Mouse (Mus musculus) kidney, postnatal 36 days (tissue): ENCODE measurements around the gene Cyp4a10.
"Not testable (repeated sequence)": the region's sequence is repeated elsewhere in the genome, so short reads cannot be mapped to it uniquely, and the experiment has no call there.

Source experiments
- DNase-seq, 2 experiments: peaks; one replicate each; pipeline ENCODE4 v3.0.0; 2021 to 2022; ENCODE audit warnings: mixed read lengths in 2 of 2

The Cyp4a10 gene

GRCm38 (mm10) chr4:115518000-115518399 is at the start of gene Cyp4a10:
Cyp4a10 (plus strand) TSS chr4:115518264.
- peak; percentile 25 to 67 for DNase-seq

DNA sequence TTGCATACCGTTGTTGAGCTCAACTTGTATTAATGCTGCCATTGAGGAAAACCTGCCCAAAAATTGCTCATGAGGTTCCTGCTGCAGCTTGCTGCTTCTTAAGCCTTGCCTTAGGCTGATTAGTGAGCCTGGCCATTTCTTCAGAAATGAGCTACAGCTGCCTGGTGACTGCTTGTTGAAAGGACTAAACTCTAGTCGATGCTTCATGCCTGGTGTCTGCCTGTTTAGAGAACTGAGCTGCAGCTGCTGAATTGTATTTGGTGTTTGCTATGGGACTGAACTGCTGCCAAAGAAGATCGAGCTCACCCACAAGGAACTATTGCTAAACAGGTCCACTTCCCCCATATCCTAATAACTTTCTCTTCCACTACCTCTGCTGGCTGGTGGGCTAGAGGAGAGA is 44.5 kb upstream of the Cyp4a10 start:
- not testable (repeated sequence) for DNase-seq

DNA sequence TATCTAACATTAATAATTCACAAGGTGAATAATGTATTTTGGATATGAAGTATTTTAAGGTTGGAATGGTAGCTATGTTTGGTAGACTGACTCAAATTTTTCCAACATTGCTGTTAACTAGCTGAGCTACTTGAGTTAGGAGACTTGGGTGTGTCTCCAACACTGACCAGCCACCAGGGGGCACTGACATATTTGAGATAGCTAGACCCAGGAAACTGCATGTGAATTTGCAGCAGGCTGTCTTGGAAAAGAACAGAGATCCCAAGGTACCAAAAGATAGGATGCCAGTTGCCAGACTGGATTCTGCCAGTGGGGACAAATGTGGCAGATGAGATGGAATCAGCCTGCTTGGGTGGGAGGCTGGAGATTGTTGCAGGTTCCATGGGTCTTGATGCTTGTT is 42.0 kb upstream of the Cyp4a10 start:
- peak; percentile 54 to 60 for DNase-seq

DNA sequence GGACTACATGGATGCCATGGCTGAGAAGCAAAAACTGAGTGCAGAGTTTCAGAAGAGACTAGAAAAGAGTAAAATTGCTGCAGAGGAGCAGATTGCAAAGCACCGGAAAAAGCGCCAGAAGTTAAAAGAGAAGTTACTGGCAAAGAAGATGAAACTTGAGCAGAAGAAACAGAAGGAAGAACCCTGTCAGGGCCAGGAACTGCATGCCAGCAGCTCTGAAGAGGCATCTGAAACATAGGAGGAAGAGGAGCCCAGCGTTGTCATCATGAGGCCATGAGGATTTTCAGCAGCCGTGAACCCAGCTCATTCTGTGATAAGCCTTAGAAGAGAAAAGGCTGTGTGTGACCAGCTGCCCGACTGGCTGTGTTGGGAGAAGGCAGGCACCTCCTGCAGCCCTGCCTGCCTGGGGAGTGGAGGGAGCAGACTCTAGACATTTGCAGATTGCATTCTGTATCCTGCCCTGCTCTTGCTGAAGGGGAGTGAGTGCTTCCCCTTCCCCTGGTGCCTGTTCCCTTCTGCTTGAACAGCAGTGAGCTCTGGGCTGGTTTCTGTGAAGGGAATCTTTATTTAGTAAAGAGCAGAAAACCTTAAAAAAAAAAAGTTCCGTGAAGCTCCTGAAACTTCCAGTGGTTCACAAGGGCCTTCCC is 36.9 kb upstream of the Cyp4a10 start:
- no peak for DNase-seq

GRCm38 (mm10) chr4:115496001-115496400 is 22.1 kb upstream of the Cyp4a10 start, which contains the start of gene Cyp4a14:
Cyp4a14 (minus strand) TSS chr4:115496142.
- peak in 1 of 2 experiments; percentile 64 for DNase-seq

DNA sequence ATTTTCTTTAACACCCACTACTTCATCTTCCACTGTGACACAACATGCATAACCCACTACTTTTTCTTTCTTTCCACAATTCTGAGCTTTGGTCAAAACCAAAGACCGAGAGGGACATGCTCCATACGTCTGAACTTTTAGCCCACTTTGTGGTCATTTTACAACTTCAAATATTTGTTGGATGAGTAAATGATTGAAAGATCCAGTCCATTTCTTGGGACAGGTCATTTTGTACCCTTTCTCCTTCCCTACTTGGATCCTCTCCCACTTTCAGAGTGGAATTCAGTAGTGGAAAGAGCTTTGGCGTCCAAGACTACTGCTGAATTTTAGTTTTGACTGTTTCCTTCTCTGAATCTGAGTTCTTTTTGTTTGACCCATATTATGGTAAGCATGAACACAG is 20.6 kb upstream of the Cyp4a10 start:
- peak in 1 of 2 experiments; percentile 80 for DNase-seq

GRCm38 (mm10) chr4:115513964-115514363 is 4.1 kb upstream of the Cyp4a10 start:
- peak in 1 of 2 experiments; percentile 82 for DNase-seq

GRCm38 (mm10) chr4:115519444-115519843 is 1.4 kb downstream of the Cyp4a10 start:
- no peak for DNase-seq

DNA sequence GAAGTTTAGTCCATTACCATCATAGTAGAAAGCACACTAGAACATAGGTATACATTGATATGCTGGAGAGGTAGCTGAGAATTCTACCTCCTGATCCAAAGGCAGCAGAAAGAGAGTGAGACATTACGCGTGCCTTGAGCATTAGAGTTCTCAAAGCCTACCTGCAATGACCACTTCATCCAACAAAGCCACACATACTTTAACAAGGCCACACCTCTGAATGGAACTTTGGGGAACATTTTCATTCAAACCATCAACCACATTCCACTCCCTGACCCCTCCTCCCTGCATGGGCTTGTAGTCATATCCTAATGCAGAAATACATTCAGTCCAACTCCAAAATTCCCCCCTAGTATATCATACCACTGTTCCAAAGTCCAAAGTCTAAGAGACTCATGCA is 3.7 kb downstream of the Cyp4a10 start:
- no peak for DNase-seq

GRCm38 (mm10) chr4:115545101-115545500 is 27.0 kb downstream of the Cyp4a10 start:
- DNase-seq: no peak

DNA sequence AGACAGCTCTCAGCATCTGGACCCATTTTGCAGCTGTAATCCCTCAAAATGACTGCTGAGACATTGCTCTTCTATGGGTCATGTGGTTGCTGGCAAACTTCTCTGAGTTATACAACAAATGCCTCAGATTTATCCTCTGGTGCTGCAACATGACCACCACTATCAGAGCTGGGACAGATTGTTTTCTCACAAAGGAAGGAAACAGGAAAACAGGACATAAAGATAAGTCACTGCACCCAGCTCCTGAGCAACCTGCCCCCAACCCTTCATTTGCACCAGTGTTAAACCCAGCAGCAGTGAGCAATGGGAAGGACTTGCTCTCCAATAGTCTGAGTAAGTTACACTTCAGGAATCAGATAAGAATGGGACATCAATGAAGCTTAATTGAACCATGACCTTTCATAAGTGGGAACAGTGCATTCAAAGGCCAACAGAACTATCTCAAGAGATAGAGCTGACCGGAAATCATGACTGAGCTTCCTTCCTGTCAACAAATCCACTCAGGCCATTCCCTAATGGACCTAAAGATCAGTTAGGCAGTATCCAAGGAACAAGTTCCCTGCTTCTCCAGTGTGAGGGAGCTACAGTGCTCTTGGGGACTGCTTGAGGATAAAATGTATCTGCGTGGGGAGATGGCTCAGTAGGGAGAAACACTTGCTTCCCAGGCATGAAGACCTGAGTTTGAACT is 28.2 kb downstream of the Cyp4a10 start:
- peak in 1 of 2 experiments; percentile 31 for DNase-seq

- DNase-seq: peak; percentile 47 to 77
Measured at GRCm38 (mm10) chr4:115552726-115553125, 34.7 kb downstream of the Cyp4a10 start.

GRCm38 (mm10) chr4:115555513-115555912 is 37.4 kb downstream of the Cyp4a10 start:
- peak in 1 of 2 experiments; percentile 70 for DNase-seq

DNA sequence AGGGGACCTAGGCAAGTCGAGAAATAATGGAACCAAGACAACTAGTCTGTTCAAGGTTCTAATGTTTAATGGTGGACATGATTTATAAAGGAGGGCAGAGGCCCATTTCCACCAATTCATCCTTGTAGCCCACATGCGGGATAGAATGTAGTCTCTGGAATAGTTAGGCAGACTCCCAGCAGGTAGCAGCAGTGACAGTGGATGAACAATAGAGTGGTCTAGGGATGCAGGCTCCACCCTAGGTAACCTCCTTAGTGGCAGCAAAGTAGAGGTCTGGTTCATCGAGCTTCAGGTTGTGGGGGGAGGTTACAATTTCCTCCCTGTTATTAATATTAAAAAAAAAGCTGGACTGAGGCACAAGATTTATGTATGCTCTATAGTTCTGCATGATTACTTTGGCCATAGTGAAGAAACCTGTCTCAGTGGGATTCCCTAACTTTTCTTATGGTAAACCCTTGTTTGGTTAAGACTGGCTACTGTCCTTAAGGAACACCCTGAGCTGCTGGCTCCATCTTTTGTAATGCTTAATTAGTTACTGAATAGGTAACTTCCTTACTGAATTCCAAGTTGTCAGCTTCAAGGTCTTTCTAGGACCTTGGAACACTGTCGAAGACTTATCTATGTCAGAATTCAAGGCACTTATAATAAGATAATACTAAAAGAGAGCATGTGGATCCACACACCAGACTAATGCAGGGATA is 39.9 kb downstream of the Cyp4a10 start:
- peak in 1 of 2 experiments; percentile 67 for DNase-seq

- not testable (repeated sequence) for DNase-seq
Measured at GRCm38 (mm10) chr4:115561236-115561635, 43.2 kb downstream of the Cyp4a10 start.

DNA sequence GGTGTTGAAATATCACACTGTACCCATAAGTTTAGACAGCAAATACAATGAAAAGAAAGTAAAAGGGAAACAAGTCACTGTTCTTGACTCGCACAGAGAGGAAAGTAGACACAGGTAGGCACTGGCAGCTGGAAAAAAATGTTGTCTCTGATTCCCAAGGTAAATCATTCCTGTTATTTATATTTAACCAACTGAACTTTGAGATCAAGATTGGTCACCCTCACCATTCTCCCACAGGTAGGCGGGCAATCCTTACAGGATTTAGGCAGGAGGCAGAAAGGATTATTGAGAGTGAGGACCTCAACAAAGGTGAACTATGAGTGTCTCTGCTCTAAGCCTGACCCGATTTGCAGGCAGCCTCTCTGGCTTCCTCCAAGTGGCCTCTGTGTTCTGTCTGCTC is 45.3 kb downstream of the Cyp4a10 start, which contains the start of gene Cyp4a31:
Cyp4a31 (plus strand) TSS at position 249 of the 400 bp plus-strand sequence.
- peak; percentile 53 to 69 for DNase-seq

DNA sequence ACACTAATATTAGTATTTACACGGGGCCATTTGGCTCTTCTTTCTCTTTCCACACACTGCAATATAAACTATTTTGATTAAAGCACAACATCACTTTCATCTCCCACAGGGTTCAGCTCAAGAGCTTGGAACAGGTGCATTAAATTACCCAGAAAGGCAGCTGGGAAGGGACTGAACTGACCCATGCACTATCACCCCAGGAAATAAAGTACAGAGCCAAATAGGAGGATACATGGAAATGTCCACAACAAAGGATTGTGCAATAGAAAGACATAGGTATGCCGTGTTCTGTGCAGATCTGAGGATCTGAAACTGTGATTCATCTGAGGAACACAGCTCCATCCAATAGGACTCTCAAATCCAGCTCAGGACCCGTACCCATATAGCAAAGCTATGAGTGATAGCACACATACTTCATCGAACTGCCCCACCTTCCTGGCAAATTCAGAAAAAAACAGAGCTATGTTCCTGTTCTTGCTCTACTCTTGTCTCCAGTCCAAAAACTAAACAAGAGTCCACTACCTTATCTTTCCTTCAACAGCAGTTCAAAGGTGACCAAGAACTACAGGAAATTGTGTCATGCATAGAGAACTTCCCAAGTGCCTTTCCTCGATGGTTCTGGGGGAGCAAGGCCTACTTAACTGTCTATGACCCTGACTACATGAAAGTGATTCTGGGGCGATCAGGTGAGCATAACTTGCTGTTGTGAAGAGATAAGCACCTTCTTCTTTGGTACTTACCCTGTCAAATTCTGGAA is 46.6 kb downstream of the Cyp4a10 start:
- DNase-seq: not testable (repeated sequence)

DNA sequence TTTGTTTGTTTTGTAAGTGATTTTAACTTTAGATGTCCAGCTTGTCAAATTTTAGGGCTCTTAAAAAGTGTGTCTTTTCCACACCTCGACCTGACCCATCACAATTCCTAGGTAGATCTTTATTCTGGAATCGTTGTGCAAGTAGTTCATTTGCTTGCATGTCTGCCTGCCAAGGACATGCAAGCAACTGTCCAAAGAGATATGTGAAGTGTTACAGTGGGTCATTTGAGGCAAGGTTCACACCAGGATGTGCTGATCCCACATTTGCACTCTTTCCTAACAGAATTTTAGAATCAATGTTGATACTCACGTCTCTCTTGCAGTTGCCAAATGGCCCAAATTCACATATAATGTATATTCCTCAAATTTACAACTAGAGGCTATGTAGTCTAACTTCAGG is 57.2 kb downstream of the Cyp4a10 start:
- DNase-seq: no peak

DNA sequence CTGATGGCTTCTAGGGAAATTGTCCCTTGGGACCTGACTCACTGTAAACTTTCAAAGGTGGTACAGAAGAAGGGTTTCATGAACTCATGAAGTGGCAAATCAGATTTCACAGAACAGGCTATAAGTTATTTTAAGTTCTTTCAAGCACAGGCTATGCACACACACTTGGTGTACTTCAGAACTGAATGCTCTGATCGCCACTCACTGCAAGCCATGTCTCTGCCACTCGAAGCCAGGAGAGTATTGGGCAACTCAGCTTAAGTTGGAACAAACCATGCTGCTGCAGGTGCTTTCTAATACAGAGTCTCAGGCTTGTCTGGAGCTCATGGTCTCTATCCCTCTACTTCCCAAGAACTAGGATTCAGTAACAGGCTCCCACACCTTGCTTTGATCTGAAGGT is 57.7 kb downstream of the Cyp4a10 start:
- DNase-seq: no peak

GRCm38 (mm10) chr4:115583036-115583435 is 65.0 kb downstream of the Cyp4a10 start:
- DNase-seq: no peak
